Mouse (Mus musculus) forebrain, embryonic 13.5 days (tissue): ENCODE results near the gene Dapk1. TPM values are rescaled to one million over a fixed set of nuclear protein-coding genes. Genes with fewer than 3 reads are reported as not detected.

Experiments used
- ATAC-seq: fragments of 200-750 bp; cut with Nextera tagmentation; 2 replicates; pipeline ENCODE4 v1.8.0; 2017
- H3K27ac ChIP-seq: fragments of 300-500 bp; sonication (generic); 2 replicates; pipeline ENCODE4 v1.5.1; 2015; ENCODE audit warnings: inconsistent platforms, mild to moderate bottlenecking, moderate library complexity
- H3K27me3 ChIP-seq: fragments of 300-500 bp; sonication (generic); 2 replicates; pipeline ENCODE4 v1.6.1; 2015; ENCODE audit warnings: mild to moderate bottlenecking, inconsistent platforms
- H3K36me3 ChIP-seq: fragments of 300-500 bp; sonication (generic); 2 replicates; pipeline ENCODE4 v1.6.1; 2015; ENCODE audit warnings: mild to moderate bottlenecking, inconsistent platforms; ENCODE audit not compliant: poor library complexity, severe bottlenecking
- H3K4me1 ChIP-seq: fragments of 300-500 bp; sonication (generic); 2 replicates; pipeline ENCODE4 v1.6.1; 2015; ENCODE audit warnings: inconsistent platforms
- H3K4me2 ChIP-seq: fragments of 300-500 bp; sonication (generic); 2 replicates; pipeline ENCODE4 v1.6.1; 2015; ENCODE audit warnings: inconsistent platforms, mild to moderate bottlenecking, moderate library complexity
- H3K4me3 ChIP-seq: fragments of 300-500 bp; sonication (generic); 2 replicates; pipeline ENCODE4 v1.5.1; 2015; ENCODE audit warnings: mild to moderate bottlenecking, inconsistent platforms
- H3K9ac ChIP-seq: fragments of 300-500 bp; sonication (generic); 2 replicates; pipeline ENCODE4 v1.6.1; 2015; ENCODE audit warnings: mild to moderate bottlenecking, inconsistent platforms
- H3K9me3 ChIP-seq: fragments of 300-500 bp; sonication (generic); replicated peaks from 2 replicates; pipeline ENCODE4 v1.6.1; 2016; ENCODE audit warnings: inconsistent platforms
- WGBS: fragments of 180-500 bp; shearing (Covaris S2); methylation state at CpG from one replicate; pipeline ENCODE4 v1.1.7; 2015; 5-methylcytosine and 5-hydroxymethylcytosine counted together
- polyA plus RNA-seq: library from polyadenylated mRNA; unstranded; fragments of >200 nt; fragmentation: Nextera tagmentation; extraction: Ambion mirVana; gene quantifications from 2 replicates; pipeline ENCODE4 v1.2.1, GENCODE M21; 2015

Gene Dapk1
- polyA plus RNA-seq, 1 experiment from 2014 or later: 37.0 TPM

DNA sequence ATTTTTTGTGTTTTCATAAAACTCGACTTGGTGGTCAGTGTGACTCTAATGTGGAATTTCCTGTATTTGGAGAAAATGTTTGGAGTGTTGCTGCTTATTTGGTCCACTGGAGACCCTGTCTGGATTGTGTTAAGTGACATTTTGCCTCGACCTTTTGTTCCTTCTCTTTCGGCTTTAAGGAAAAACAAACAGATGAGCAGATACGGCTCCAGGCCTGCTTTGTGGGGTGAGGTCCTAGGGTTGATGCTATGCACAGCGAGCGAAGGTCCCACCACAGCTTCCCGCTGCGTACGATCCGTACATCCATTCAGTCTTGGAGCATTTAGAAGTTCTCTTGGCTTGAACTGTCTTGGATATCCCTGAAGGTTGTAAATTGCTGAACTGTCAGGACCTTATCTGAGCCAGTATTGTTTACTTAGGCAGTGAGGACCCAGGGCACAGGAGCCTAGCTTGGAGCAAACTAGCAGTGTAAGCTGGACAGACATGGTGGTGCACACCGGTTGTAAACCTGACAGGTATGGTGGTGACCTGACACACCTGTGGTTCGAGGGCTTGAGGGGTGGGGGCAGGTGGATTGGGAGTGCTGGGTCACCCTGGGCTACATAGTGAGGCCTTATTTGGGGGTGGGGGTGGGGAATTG lies 84.4 kb downstream of the Dapk1 start:
- ATAC-seq: no peak
- Histone ChIP-seq H3K4me2 (no peak overlapping the region), H3K9ac (no peak overlapping the region), H3K9me3 (no peaks in the 10 kb centered on the region), H3K36me3 (no peaks in the 10 kb centered on the region), H3K27me3 (no peaks in the 10 kb centered on the region), H3K27ac (peak overlapping the region; percentile 19; the same call in 1 of the 2 replicates), H3K4me3 (no peak overlapping the region), H3K4me1 (peaks cover 67% of the 10 kb centered on the region)
- 80% methylated on average over 12 of the region's 12 CpGs for WGBS

DNA sequence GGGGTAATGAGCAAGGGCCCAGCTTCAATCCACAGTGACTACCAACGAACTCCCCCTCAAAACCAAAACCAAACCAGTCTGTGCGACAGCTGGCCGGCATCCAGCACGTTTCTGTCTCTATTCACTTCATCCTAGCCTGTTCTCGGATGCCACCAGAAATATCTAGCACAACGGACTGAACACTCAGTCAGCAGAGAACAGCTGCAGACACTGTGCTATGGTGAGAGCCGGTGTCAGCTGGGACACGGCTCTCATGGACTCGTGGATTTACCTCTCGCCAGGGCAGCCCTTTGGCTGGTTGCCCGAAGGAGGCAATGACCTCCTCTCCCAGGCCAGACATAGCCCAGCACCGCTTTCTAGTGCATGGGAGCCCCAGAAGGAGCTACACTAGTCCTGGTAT lies 85.2 kb downstream of the Dapk1 start:
- no peak overlapping the region for H3K4me3 ChIP-seq
- ATAC-seq: no peak
- no peak overlapping the region; the same call in 1 of the 2 replicates for H3K9ac ChIP-seq
- H3K27me3 ChIP-seq: no peaks in the 10 kb centered on the region
- no peaks in the 10 kb centered on the region for H3K36me3 ChIP-seq
- H3K4me2 ChIP-seq: no peak overlapping the region
- peak overlapping the region; percentile 19; the same call in 1 of the 2 replicates for H3K27ac ChIP-seq
- 66% methylated on average over 12 of the region's 12 CpGs for WGBS
- H3K9me3 ChIP-seq: no peaks in the 10 kb centered on the region
- H3K4me1 ChIP-seq: peaks cover 67% of the 10 kb centered on the region

DNA sequence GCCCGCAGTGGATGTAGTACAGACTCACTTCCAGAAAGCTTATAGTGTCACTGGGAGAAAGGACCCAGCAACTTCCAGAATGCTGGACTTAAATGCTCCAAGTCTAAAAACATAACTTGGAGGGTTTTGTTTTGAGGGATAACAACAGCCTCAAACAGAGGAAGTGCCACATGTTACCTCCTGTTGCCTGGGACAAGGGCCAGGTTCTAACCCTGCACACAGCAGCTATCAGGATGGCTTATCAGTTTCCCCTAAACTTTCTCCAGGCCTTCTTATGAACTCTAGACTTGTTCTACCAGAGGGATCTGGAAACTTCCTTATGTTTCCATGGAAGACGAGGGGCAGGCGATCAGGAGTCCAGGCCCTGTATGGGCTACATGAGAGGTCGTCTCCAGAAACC lies 85.7 kb downstream of the Dapk1 start:
- WGBS: 89% methylated on average over 4 of the region's 4 CpGs
- Histone ChIP-seq H3K4me3 (no peak overlapping the region), H3K36me3 (no peaks in the 10 kb centered on the region), H3K4me2 (no peak overlapping the region), H3K9ac (no peak overlapping the region), H3K27me3 (no peaks in the 10 kb centered on the region), H3K27ac (peak overlapping the region; percentile 19; the same call in 1 of the 2 replicates), H3K9me3 (0 out of 2 replicates have a peak, but pooled peaks cover 3% of the 10 kb centered on the region), H3K4me1 (peaks cover 66% of the 10 kb centered on the region)
- ATAC-seq: no peak

DNA sequence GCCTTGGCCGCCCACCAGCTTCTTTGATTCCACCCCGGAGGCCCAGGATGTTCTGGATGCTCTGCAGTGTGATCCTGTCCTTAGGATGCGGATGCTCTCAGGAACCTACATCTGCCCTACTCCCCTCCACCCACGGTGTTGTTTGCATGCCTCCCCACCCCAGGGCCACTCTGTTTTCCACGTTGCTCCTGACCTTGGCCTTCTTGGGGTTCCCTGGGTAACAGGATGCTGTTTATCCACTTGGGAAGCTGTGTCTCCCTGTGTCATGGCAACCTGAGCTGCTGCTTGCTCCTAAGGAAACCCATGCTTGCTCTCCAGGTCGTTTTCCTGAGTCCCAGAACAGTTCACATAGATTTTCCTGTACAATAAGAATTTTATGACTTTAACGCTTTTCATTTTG lies 86.1 kb downstream of the Dapk1 start:
- H3K36me3 ChIP-seq: no peaks in the 10 kb centered on the region
- peaks cover 62% of the 10 kb centered on the region for H3K4me1 ChIP-seq
- 0 out of 2 replicates have a peak, but pooled peaks cover 3% of the 10 kb centered on the region for H3K9me3 ChIP-seq
- no peaks in the 10 kb centered on the region for H3K27me3 ChIP-seq
- no peak overlapping the region for H3K27ac ChIP-seq
- no peak overlapping the region for H3K4me2 ChIP-seq
- no peak for ATAC-seq
- H3K4me3 ChIP-seq: no peak overlapping the region
- no peak overlapping the region for H3K9ac ChIP-seq
- WGBS: 76% methylated on average over 7 of the region's 7 CpGs

GRCm38 (mm10) chr13:60690921-60691320 lies 89.2 kb downstream of the Dapk1 start:
- Histone ChIP-seq H3K4me2 (no peak overlapping the region), H3K4me3 (no peak overlapping the region), H3K36me3 (0 out of 2 replicates have a peak, but pooled peaks cover under 1% of the 10 kb centered on the region), H3K9me3 (0 out of 2 replicates have a peak, but pooled peaks cover 3% of the 10 kb centered on the region), H3K4me1 (peaks cover 36% of the 10 kb centered on the region), H3K27ac (no peak overlapping the region), H3K9ac (no peak overlapping the region), H3K27me3 (no peaks in the 10 kb centered on the region)
- no peak for ATAC-seq
- 91% methylated on average over 2 of the region's 2 CpGs for WGBS

DNA sequence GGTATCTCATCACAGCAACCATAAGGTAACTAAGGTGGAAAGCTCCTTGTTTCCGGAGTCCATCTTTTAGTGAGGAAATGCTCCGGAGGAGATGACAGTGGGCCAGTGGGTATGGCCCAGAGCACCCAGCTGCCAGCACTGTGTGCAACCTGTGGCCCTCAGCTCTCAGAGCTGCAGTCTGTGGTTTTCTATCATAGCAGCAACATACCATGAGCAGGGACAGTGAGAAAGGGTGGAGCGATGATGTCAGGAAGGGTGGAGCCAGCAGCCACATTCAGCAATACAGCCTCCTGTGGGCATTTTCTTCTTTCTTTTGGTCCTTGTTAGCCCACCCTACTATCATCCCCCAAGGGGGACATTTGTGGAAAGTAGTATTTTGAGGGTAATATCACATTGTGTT lies 90.2 kb downstream of the Dapk1 start:
- peaks cover 35% of the 10 kb centered on the region for H3K4me1 ChIP-seq
- no peaks in the 10 kb centered on the region for H3K27me3 ChIP-seq
- no peak overlapping the region for H3K9ac ChIP-seq
- no peak overlapping the region for H3K4me3 ChIP-seq
- H3K27ac ChIP-seq: no peak overlapping the region
- no peak overlapping the region for H3K4me2 ChIP-seq
- WGBS: 100% methylated on average over 3 of the region's 3 CpGs
- H3K36me3 ChIP-seq: peaks cover 8% of the 10 kb centered on the region
- 0 out of 2 replicates have a peak, but pooled peaks cover 3% of the 10 kb centered on the region for H3K9me3 ChIP-seq
- ATAC-seq: no peak

- ATAC-seq: no peak
- Histone ChIP-seq H3K9me3 (0 out of 2 replicates have a peak, but pooled peaks cover 3% of the 10 kb centered on the region), H3K4me3 (no peak overlapping the region), H3K27me3 (no peaks in the 10 kb centered on the region), H3K4me2 (no peak overlapping the region), H3K27ac (no peak overlapping the region; the same call in 1 of the 2 replicates), H3K9ac (no peak overlapping the region), H3K36me3 (peaks cover 33% of the 10 kb centered on the region), H3K4me1 (peaks cover 14% of the 10 kb centered on the region)
- 85% methylated on average over 10 of the region's 10 CpGs for WGBS
Observed at GRCm38 (mm10) chr13:60695186-60695980, 93.6 kb downstream of the Dapk1 start.

DNA sequence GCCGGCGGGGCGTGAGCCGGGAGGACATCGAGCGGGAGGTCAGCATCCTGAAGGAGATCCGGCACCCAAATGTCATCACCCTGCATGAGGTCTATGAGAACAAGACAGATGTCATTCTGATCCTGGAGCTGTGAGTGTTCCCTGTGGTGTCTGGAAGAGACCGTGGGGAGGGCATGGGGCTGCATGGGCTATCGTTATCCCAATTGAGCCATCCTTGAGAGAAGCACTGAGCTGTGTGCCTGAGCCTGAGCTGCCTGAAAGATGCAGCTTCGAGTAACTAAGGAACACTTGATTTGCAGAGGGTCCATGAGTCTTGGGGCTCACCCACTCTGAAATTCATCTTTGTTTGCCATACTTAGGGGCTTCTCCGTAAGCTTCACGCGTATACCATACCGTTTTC lies 94.6 kb downstream of the Dapk1 start:
- H3K4me3 ChIP-seq: no peak overlapping the region
- peaks cover 14% of the 10 kb centered on the region for H3K4me1 ChIP-seq
- H3K9me3 ChIP-seq: 0 out of 2 replicates have a peak, but pooled peaks cover 3% of the 10 kb centered on the region
- H3K27ac ChIP-seq: peak overlapping the region; percentile 73
- H3K27me3 ChIP-seq: no peaks in the 10 kb centered on the region
- 86% methylated on average over 14 of the region's 14 CpGs for WGBS
- peaks cover 35% of the 10 kb centered on the region for H3K36me3 ChIP-seq
- peak overlapping the region; percentile 16; the same call in 1 of the 2 replicates for H3K9ac ChIP-seq
- peak; percentile 52; the same call in 1 of the 2 replicates for ATAC-seq
- no peak overlapping the region for H3K4me2 ChIP-seq

DNA sequence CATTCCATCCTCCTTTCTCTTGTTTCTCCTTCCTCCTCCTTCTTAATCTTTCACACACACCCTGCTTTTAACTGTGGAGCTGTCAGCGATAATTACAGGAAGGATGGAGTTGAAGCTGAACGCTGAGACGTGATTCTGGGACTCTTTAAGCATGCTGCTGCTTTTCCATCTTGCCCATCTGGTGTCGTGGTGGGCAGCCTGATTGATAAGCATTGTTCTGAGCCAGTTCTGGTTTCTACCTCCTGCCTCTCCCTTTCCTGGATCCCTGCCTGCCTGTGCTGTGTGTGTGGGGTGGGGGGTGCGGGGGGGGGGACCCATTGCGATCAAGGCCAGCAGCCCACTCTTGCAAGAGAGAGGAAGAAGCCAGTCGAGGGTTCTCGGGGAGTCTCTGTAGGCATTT lies 95.0 kb downstream of the Dapk1 start:
- Histone ChIP-seq H3K9me3 (0 out of 2 replicates have a peak, but pooled peaks cover 3% of the 10 kb centered on the region), H3K4me2 (no peak overlapping the region), H3K27ac (peak overlapping the region; percentile 73), H3K4me3 (no peak overlapping the region), H3K9ac (no peak overlapping the region), H3K4me1 (peaks cover 14% of the 10 kb centered on the region), H3K27me3 (no peaks in the 10 kb centered on the region), H3K36me3 (peaks cover 35% of the 10 kb centered on the region)
- ATAC-seq: peak; percentile 39; the same call in 1 of the 2 replicates
- 60% methylated on average over 8 of the region's 8 CpGs for WGBS

DNA sequence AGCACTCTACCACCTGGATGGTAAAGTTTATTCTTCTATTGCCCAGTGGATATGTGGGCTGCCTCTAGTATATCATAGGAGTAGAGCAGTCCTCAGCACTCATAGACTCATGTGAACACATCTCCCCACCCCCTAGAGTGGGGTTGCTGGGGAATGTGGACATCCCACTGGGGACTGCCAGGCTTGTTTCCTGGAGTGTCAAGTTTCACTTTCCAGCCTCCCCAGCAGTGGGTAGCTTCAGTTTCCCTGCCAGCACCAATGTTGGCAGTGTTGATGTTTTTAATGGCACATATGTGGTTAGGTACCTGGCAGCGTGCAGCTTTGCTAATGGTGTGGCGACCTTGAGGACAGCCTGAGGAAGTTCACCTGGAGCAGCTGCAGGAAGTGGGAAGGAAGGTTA lies 96.3 kb downstream of the Dapk1 start:
- Histone ChIP-seq H3K4me3 (no peak overlapping the region), H3K4me1 (peaks cover 14% of the 10 kb centered on the region), H3K9ac (no peak overlapping the region), H3K27ac (no peak overlapping the region), H3K4me2 (no peak overlapping the region), H3K36me3 (peaks cover 44% of the 10 kb centered on the region), H3K27me3 (no peaks in the 10 kb centered on the region), H3K9me3 (no peaks in the 10 kb centered on the region)
- WGBS: 91% methylated on average over 2 of the region's 2 CpGs
- ATAC-seq: no peak

DNA sequence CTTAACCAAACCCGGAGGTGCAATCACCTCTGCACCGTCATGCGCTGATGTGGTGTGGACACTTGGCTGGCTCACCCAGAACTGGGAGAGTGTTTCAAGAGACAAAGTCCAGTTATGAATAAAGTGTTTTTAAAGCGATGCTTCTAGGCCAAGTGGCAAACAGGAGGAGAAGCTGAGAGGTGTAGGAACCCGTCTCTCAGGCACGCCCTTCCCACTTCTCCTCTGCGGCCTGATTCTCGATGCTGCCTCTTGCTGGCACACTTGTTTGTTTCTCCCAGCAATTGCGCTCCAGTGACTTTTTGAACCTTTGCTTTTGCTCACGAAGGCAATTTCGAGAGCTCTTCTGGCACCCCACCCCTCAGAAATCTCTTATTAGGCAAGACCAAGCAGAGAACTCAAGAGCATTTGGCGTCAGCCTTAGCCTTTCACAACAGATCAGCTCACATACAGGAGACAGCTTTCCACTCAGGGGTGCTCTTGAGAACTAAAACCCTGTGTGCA lies 100.0 kb downstream of the Dapk1 start:
- no peak for ATAC-seq
- Histone ChIP-seq H3K27ac (no peak overlapping the region), H3K27me3 (no peaks in the 10 kb centered on the region), H3K9me3 (no peaks in the 10 kb centered on the region), H3K4me1 (peaks cover 6% of the 10 kb centered on the region; the same call in 1 of the 2 replicates), H3K4me3 (no peak overlapping the region), H3K4me2 (no peak overlapping the region), H3K9ac (no peak overlapping the region), H3K36me3 (peaks cover 45% of the 10 kb centered on the region)
- WGBS: 82% methylated on average over 12 of the region's 12 CpGs
